Mouse (Mus musculus) CD8-positive naive resting alpha-beta T cell, adult 2 months (primary cell): ENCODE results near the gene Pipox.

Source experiments
- DNase-seq, 2 experiments: peaks; one replicate each; pipeline ENCODE4 v3.0.0; 2022; ENCODE audit warnings: low read depth in 2 of 2, low spot score in 2 of 2

Pipox gene

DNA sequence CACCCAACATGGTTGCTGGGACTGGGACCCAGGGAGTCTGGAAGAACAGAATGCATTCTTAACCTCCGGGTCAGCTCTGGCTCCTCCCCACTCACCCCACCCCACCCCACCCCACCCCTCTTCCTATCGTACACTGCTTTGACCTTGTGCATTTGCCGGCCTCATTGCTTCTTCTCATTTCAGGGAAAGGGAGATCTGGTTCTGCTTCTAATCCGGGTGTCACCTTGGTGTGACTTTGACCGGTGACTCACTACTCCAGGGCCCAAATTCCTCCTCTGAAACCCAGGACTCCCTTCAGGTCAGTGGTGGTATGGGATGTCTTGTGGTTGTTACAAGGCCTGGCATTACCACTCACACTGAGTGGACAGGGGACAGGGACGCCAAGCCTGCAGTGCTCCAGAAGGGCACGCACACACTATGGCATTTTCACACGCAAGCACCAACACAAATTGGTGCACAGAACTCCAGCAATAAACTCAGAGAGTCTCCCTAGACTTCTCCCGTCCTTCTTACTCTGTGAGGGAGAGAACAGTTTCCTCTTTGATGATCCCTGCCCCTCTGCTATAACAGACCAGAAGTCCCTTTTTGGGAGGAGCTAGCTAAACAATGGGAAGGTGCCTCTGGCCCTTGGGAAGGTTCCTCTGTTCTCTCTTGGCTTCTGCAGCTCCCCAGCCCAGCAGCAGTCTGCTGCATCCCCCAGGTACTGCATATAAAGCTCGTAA lies 9.2 kb downstream of the Pipox start:
- DNase-seq: no peak

DNA sequence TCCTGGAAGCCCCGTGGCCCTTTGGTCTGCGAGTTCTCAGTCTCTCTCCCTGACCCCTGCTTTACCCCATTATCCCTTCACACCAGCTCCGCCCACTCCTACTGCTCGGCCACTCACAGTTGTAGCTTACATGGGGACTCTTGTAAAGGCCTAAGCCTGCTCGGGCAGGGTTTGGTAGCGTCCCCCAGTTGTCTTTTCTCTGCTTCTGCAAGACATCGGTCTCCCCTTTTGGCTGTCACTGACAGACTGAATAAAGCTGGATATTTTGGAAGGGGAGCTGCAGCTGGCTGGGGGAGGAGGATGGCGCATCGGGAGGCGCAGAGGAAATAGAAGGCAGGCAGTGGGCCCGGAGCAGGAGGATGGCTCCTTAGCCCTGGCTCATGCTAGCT lies 17.1 kb downstream of the Pipox start:
- no peak for DNase-seq

DNA sequence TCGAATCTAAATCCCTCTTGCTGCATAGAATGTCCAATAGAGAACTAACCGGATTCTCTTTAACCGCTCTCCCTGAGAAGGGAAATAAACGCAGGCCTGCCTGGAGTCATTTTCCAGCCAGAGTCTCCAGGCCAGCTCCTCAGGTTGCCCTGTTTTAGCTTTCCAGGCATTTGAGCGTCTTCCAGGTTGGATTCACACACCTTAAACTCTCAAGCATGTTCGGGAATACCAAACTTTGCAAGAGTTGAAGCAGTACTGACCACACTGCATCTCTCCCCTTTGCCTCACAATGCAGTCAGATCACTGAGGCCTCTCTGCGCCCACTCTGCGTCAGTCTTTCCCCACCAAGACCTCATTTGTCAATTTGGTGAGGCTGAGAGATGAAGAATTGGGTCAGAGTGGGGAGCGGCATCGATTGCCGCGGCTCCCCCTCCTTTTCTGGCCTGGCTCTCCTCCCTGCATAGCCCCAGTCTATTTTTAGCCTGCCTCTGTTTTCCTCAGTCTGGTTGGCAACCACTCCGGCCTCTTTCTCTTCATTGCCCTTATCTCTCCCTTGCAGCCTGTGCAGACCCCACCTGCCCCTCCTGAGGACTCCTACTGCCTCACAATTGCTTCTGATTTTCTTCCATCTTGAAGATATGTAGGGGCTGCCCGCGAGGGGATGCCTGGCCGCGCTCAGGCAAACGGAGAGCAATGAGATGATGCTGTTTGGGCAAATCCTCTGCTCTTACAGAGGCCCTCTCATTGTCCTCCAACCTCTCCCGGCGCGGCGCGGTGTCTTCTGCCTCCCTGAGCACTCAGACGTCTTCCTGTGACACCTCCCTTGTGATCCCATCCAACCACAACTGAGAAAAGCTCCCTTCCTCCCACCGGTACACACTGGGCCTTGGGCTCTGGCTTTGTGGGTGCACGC lies 17.8 kb downstream of the Pipox start:
- peak; percentile 8 to 15 for DNase-seq

DNA sequence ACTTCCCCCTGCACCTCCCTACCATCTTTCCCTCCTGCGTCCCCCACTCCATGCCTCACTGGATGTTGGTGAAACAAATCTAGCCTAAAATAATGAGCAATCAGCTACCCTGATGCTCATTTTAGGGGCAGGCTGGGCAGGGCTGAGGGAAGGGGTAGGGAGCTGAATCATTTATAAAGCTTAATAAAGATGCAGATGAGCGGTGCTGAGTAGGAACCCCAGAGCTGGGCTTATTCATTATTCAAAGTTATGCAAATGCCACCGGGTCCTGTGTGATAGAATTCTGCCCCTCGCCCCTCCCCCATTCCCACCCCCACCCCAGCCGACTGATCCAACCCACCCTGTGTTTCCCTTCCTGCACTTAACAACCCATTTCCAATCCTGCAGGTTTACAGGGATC lies 18.6 kb downstream of the Pipox start:
- DNase-seq: no peak

DNA sequence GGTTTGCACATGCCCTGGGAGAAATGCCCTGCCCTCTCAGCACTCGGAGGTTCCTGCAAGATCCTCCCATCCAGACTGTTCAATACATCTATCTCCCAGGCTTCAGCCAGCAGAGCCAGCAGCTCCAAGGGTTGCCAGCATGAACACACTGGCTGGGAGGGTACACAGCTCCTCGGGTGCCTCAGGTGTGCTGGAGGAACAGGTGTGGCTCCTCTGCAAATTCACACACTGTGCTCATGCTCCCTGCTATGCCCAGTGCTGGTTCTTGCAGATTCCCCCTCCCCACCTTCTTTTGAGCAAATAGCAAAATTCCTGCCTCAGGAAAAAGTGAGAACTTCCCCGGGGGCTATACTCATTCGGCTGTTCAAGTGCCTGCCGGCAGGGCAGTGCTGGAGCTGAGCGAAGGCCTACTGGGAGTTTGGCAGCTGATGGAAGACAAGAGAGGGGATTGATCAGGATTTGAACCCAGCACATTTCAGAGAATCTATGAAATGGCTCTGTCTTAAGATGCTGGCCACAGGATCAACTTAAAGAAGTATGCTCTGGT lies 19.1 kb downstream of the Pipox start:
- DNase-seq: no peak

DNA sequence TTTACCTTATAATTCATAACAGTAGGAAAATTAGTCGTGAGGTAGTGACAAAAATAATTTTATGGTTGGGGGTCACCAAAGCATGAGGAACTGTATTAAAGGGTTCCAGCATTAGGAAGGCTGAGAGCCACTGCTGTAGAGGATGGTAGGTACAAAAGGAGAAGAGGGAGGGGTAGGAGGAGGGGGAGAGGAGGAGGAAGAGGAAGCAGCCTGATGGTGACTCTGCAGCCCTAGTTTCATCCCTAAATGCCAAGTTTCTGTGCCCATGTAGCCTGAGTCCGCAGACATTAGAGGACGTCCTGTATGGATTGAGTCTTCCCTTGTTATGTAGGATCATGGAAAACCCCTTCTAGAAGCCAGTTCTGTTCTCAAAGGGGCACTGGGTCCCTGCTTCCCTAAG lies 20.8 kb downstream of the Pipox start:
- no peak for DNase-seq

DNA sequence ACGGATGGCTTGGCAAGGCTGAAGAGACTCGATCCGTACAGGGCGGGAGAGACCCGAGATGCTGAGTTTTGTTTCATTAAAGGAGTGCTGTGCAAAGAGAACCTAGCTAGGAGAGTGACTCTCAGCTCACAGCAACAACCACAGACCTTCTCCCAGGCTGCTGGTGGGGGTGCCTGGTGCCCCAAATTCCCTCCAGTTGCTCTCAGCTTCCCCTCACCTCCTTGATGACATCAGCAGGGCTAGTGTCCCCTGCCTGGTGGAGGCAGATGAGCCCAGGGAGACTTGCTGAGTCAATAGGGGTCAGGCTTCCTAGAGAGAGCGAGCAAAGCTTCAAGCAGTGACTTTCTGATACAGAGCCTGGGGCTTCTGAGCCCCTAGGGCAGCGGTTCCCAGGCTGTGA lies 21.2 kb downstream of the Pipox start:
- DNase-seq: no peak

DNA sequence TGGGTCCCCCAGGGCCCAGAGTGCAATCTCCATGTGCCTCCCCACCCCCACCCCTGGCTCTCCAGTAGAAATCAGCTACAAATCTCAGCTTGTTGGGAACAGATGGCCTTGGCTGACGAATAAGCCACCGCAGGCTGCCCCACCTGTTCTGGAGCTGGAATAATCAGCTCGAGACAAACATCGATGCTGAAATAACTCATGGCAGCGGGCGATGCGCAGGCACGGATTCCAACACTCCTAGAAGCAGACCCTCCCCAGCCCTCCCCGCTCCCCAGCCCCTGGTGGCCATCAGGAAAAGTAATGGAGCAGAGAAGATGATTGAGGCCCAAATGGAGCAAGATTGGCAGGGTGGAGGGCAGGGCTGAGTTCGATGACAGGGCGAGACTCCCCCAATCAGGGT lies 21.7 kb downstream of the Pipox start:
- DNase-seq: no peak

DNA sequence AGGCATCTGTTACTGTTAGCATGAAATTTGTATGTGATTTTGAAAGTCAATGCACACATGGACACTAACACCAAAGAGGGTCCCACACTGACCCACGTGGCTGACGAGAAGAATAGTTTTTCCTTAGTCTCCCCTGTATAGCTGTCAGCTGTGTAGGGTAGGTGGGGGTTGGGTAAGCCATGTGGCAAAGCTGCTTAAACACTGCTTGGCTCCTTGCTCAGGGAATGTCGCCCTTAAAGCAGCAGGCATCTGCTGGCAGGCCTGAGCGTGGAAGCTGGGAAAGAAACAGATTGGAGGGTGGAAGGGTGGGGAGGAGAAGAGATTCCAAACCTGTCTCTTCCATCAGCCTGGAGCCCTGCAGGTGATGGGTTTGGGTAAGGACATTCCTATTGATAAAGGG lies 22.5 kb downstream of the Pipox start:
- no peak for DNase-seq

DNA sequence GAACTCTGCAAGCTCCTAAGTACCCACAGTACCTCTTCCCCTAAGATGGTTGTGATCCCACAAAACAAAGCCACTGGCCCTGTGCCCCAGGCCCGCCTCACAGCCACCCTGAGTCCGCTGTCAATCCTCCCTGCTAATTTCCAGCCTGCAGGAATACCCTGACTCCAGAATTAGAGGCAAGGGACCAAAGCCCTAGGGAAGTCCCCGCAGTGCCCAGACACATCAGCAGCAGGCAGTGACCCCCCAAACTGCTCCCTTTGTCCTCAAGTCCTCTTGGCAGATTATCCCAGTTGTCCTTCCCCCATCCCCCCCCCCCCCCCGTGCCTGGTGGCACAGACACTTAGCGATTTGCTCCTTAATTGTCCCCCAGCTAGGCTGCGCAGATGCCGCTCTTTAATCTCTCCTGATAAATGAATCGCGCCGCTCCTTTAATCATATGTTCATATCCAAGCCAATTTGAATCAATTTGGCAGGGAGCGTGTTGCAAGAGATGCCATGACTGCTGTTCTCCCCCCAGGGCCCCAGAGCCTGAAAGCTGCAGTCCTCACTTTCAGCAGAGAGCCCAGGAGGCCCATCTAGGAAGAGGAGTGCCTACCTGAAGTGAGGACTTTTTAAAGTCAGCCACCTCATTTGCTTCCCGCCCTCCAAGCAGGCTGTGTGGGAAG lies 26.3 kb downstream of the Pipox start:
- DNase-seq: no peak

DNA sequence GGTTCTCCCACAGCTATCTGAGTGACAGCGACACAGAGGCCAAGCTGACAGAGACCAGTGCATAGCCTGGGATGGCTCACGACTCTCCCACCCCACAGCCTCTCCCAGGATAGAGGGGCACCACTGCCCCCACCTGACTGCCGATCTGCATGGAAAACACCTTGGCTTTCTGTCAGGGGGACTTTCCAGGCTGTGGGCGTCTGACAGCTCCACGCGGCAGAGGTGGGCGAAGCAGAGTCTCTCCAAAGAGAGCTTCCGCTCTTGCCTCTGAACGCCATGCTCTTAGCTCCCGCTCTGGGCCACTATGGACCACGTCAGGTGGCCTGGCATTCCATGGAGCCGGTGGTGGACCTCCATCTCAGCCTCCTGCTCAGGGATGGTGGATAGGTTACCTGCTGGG lies 29.1 kb downstream of the Pipox start:
- DNase-seq: no peak

DNA sequence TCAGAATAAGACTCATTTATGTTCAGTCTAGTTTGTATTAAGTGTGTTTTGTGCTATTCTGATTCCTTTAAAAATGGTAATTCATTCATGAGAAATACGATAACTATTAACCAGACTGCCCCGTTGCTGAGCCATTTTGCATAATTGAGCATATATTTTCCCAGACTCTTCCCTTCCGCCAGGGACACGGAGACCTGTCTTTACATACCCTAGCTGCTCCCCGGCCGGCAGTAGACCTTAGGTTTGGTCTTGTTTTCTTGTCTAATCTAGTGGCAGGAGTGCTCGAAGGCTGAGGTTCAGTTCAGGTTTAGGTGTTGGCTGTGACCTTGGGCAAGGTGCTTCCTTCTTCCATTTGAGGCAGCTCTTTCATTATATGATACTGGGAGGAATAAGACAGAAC lies 31.0 kb downstream of the Pipox start:
- no peak for DNase-seq

DNA sequence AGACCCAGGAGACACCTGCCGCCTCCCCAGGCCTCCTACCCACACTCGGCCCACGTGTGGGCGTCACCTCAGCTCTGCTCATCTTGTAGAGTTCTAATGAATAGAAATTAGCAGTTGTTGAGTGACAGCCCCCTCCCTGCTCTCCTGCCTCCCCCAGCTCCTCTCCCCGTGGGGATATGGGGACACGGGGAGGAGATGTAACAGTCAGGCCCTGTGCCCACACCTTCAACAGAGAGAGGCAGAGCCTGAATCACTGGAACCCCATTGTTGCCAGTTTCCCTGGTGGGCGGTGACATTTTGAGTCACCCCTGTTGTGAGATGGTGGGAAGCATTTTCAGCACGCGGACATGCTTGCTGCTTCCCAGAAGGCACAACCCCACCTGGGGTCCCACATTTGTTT lies 32.9 kb downstream of the Pipox start:
- DNase-seq: no peak

DNA sequence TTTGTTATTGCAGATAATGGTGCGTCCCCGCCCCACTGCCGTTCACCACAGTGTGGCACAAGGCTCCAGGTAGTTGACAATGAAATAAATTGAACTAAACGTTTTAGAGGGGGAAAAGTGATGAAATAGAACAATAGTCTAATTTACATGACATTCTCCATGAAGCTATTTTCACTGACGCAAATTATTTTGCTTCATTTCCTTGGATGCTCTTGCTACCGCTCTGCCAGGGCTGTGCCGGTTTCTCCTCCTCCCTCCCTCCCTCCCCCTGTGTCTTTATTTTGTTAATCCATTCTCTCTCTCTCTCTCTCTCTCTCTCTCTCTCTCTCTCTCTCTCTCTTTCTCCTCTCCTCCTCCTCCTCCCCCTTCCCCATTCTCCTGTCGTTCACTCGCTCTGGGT lies 35.3 kb downstream of the Pipox start:
- no peak for DNase-seq

DNA sequence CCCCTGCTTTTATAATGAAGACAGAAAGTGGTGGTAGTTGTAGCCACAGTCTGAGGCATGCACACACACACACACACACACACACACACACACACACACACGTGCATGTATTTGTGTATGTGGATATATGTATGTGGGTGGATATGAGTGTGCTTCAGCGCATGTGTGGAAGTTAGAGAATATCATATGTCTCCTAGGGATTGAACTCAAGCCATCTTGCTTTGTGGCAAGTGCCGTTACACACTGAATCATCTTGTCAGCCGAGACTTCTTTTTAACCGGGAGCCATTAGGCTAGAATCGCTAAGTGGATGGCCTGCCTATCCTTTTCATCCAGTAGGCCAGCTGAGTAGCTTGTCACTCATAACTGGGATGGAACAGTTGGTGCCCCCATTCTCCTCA lies 36.8 kb downstream of the Pipox start:
- no peak for DNase-seq

DNA sequence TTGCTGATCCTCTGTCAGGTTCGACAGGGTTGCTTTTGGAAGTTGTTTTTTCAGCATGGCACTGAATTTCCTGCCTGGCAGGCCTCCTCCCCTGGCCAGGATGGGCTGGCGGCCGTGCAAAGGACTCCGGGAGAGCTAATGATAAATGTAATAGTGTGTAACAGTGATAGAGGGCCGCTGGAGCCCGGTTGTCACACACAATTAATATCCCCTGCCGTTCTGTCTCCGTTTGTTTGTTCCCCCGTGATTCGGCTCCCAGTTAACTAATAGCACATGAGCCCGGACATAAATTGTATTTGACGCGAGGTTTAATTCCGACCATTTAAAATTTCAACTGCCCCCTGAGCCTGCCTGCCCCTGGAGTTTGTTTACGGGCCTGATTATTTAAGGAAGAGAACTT lies 38.5 kb downstream of the Pipox start:
- no peak for DNase-seq

DNA sequence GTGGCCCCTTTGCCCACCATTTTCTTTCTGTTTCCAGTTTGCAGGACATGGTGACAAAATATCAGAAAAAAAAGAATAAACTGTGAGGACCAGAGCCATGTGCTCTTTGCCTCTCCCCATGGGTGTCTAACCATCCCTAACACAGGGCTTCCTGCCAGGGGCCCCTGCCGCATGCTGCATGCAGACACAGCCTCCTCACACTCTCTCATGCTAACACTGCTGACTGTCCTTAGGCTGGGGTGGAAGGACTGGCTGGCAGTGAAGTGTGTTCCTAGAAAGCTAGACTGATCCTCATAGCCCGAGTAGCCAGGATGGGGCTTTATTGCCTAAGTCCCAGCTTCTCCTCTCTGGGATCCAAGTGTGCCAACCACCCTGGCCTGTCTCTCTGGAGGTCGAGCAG lies 39.3 kb downstream of the Pipox start:
- no peak for DNase-seq

DNA sequence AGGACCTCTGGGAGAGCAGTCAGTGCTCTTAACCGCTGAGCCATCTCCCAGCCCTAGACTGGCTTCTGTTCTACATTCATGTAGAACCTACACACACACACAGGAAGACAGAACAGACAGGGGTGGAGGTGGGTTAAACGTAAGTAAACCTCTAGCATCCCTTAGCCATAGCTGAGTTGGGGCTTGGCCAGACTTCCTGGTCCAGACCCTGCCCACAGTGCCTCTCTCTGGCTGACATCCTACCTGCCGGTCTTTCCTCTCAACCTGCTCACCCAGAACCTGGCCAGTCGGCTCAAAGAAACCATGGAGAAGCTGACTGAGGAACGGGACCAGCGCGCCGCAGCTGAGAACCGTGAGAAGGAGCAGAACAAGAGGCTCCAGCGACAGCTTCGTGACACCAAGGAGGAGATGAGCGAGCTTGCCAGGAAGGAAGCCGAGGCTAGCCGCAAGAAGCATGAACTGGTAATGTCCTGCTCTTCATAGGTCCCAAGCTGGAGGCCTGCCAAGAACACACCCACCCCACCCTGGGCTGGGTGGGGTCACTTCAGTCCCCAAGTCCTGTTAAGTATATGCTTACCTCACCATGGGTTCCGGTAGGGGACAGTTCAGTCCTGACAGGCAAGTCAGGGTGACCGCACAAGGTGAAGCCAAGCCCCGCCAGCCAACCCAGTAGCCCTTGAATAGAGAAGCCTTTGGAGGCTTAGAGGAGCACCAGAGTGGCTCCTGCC lies 40.8 kb downstream of the Pipox start:
- DNase-seq: no peak

DNA sequence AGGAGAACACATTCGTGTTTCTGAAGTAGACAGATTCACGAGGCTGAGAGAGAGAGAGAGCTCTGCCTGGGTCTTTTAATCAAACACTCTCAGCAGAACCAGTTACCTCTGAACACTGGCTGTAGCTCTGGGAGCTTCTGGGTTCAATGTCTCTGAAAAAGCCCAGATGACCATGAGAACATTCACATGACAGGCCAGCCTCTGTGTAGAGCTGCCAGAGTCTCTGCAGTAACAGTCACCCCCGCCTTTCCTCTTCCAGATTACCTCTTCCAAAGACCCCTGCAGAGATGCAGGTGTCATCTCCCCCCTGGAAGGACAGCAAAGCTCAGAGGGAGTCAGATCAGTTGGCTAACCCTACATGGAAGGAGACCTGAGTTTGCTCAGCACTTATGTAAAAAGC lies 41.7 kb downstream of the Pipox start:
- DNase-seq: no peak

DNA sequence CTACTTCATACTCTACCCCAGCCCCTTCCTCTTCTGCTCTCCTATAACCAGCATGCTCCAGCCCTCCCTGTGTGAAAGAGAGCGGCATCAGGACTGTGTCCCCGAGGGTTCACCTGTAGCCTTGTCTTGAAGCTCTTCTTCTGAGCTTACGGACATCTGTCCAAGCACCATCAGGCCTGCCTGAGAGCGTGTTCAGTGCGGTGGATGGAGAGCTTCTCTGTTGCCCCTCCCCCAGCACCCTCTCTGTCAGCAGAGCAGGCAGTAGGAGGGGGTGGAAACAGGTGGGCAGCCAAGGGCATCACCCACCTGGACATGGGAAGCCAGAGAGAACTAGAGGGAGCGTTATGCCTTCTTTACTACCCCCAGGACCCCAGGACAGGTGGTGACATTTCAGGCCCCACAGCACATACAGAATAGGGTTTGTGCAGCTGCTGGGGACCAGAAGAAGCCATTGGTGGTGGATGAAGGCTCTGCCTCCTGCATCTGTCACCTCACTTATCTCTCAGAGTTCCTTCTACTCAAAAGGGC lies 42.3 kb downstream of the Pipox start:
- DNase-seq: no peak
